Mouse (Mus musculus): ENCODE data around the gene Snx6.

DNA sequence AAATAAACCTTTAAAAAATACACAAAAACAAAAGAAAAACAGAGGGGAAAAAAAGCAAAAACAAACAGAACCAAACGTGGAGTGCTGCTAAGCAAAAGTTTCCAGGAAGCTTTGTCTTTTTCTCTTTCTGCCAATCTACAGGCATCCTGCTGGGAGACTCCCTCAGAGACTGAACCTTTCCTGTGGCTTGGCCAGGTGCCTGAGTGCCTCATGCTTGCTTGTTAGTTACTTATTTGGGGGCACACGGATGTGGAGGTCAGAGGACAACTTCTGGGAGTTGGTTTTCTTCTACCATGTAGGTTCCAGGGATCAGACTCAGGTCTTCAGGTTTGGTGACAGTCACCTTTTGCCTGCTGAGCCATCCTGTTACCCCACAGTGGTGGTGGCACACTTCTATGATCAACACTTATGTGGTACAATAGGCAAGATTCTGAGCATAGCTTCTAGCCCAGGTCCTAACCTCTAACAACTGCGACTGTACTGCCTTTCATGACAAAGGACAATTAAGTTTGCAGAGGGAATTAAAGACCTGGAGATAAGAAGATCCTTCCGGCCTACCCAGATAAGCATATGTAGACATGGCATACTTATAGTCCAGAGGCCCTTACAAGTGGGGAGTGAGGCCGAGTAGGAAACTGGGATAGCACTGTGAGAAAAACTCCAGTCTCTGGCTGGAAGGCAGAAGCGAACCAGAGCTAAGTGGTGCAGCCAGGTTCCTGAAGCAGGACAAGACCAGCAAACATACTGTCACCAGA lies 23.9 kb upstream of the Snx6 start:
- TF ChIP-seq CTCF (IDR thresholded peaks at IDR 0.05; ENCODE audit: low read depth, low read length) (no peak), POLR2A (IDR thresholded peaks at IDR 0.05; ENCODE audit: extremely low read depth, insufficient read depth, low read length) (no peak)

Measured in liver, adult 2 months (tissue).